Comparison of ENCODE assay signal across 29 mouse cellular contexts in the genomic region with DNA sequence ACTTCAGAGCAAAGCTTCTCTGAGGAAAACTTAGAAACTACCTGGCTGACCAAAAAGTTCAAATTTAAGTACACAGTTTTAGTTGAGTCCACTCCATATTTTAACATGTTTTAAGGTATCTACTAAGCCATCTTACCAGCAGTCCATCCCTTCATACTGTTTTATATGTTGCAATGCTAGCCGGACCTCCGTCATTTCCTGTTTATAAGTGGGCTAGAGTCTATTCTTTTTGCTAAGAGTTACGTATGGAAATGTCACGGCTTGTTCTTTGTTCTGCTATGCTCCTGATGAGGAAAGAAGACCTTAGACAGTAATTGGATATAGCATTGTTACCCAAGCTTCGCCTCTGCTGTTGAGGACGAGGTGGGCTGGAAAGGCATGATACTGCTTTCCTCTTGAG.
"Had no signal": no experiment of that assay in that cellular context is flagged by ENCODE, and none has a peak within 500 bp of the region (broad histone marks: within the 10 kb centered on the region; RNA-seq: fewer than 3 reads in every experiment).

No protein-coding gene starts in this region.

- H3K27me3 ChIP-seq: embryonic facial prominence, embryonic 12.5 days; embryonic facial prominence, embryonic 13.5 days; embryonic facial prominence, embryonic 15.5 days; forebrain, embryonic 12.5 days; forebrain, embryonic 13.5 days; forebrain, embryonic 15.5 days had no signal

- H3K4me1 ChIP-seq: embryonic facial prominence, embryonic 10.5 days; embryonic facial prominence, embryonic 12.5 days; embryonic facial prominence, embryonic 13.5 days; embryonic facial prominence, embryonic 15.5 days; forebrain, embryonic 10.5 days; forebrain, embryonic 12.5 days; forebrain, embryonic 13.5 days; forebrain, embryonic 15.5 days had no signal

- H3K27ac ChIP-seq: embryonic facial prominence, embryonic 10.5 days; embryonic facial prominence, embryonic 12.5 days; embryonic facial prominence, embryonic 13.5 days; embryonic facial prominence, embryonic 15.5 days; forebrain, embryonic 10.5 days; forebrain, embryonic 12.5 days; forebrain, embryonic 13.5 days; forebrain, embryonic 15.5 days; gastrocnemius, adult 2 months; heart, adult 2 months had no signal

- H3K9me3 ChIP-seq: embryonic facial prominence, embryonic 10.5 days; embryonic facial prominence, embryonic 12.5 days; embryonic facial prominence, embryonic 13.5 days; embryonic facial prominence, embryonic 15.5 days; forebrain, embryonic 10.5 days; forebrain, embryonic 12.5 days; forebrain, embryonic 13.5 days; forebrain, embryonic 15.5 days had no signal

- H3K4me2 ChIP-seq: embryonic facial prominence, embryonic 12.5 days; embryonic facial prominence, embryonic 13.5 days; embryonic facial prominence, embryonic 15.5 days; forebrain, embryonic 12.5 days; forebrain, embryonic 13.5 days; forebrain, embryonic 15.5 days had no signal

- H3K4me3 ChIP-seq: embryonic facial prominence, embryonic 10.5 days; embryonic facial prominence, embryonic 12.5 days; embryonic facial prominence, embryonic 13.5 days; embryonic facial prominence, embryonic 15.5 days; erythroblast, embryonic 14.5 days; forebrain, embryonic 10.5 days; forebrain, embryonic 12.5 days; forebrain, embryonic 13.5 days; forebrain, embryonic 15.5 days; gastrocnemius, adult 2 months; heart, adult 2 months had no signal

- DNase-seq: cerebellum, adult 2 months; cerebellum, adult 8-10 months; cerebellum, adult 9-10 months; cerebellum, adult 9-11 months; cerebellum, postnatal 10 days; cerebellum, postnatal 14 days; cerebellum, postnatal 25 days; cerebellum, postnatal 36 days; embryo, embryonic 11 days; forebrain, postnatal 0 days; gastrocnemius, adult 2 months; gastrocnemius, postnatal 10 days; gastrocnemius, postnatal 14 days; gastrocnemius, postnatal 25 days; gastrocnemius, postnatal 36 days; heart, adult 11 months; heart, adult 18-20 months; heart, adult 2 months had no signal

- ATAC-seq: forebrain, embryonic 13.5 days; forebrain, embryonic 14.5 days; forebrain, embryonic 15.5 days; forebrain, embryonic 16.5 days; forebrain, postnatal 0 days had no signal

- H3K9ac ChIP-seq: embryonic facial prominence, embryonic 12.5 days; embryonic facial prominence, embryonic 13.5 days; embryonic facial prominence, embryonic 15.5 days; forebrain, embryonic 12.5 days; forebrain, embryonic 13.5 days; forebrain, embryonic 15.5 days; forebrain, postnatal 0 days had no signal
